Mouse (Mus musculus) kidney, embryonic 16.5 days (tissue): ENCODE measurements around the gene Cacna1c. TPM values are rescaled to one million over a fixed set of nuclear protein-coding genes. Genes with fewer than 3 reads are reported as not detected.

Experiments used
- ATAC-seq: fragments of 200-750 bp; cut with Nextera tagmentation; 2 replicates; pipeline ENCODE4 v1.8.0; 2017; ENCODE audit warnings: moderate TSS enrichment; ENCODE audit not compliant: low FRiP score, low TSS enrichment
- H3K27ac ChIP-seq: fragments of 300-500 bp; sonication (generic); 2 replicates; pipeline ENCODE4 v1.5.1; 2014; ENCODE audit warnings: low read length
- H3K27me3 ChIP-seq: fragments of 300-500 bp; sonication (generic); 2 replicates; pipeline ENCODE4 v1.6.1; 2014; ENCODE audit warnings: low read length, control low read depth, mixed read lengths; ENCODE audit not compliant: insufficient read depth
- H3K36me3 ChIP-seq: fragments of 300-500 bp; sonication (generic); 2 replicates; pipeline ENCODE4 v1.6.1; 2014; ENCODE audit warnings: low read length, control low read depth, mixed read lengths; ENCODE audit not compliant: insufficient read depth
- H3K4me1 ChIP-seq: fragments of 300-500 bp; sonication (generic); 2 replicates; pipeline ENCODE4 v1.6.1; 2014; ENCODE audit warnings: low read length, control low read depth, mixed read lengths; ENCODE audit not compliant: insufficient read depth
- H3K4me2 ChIP-seq: fragments of 300-500 bp; sonication (generic); replicated peaks from 2 replicates; pipeline ENCODE4 v1.6.1; 2014; ENCODE audit warnings: low read depth, low read length
- H3K4me3 ChIP-seq: fragments of 300-500 bp; sonication (generic); 2 replicates; pipeline ENCODE4 v1.5.1; 2014; ENCODE audit warnings: mild to moderate bottlenecking, low read length
- H3K9ac ChIP-seq: fragments of 300-500 bp; sonication (generic); replicated peaks from 2 replicates; pipeline ENCODE4 v1.6.1; 2014; ENCODE audit warnings: low read length
- H3K9me3 ChIP-seq: fragments of 300-500 bp; sonication (generic); 2 replicates; pipeline ENCODE4 v1.6.1; 2016; ENCODE audit warnings: low read length, control low read depth
- WGBS: fragments of 180-500 bp; shearing (Covaris S2); extraction: QIAGEN DNeasy Blood & Tissue Kit; methylation state at CpG from one replicate; pipeline ENCODE4 v1.1.7; 2014; 5-methylcytosine and 5-hydroxymethylcytosine counted together
- polyA plus RNA-seq: library from polyadenylated mRNA; unstranded; fragments of >200 nt; fragmentation: Nextera tagmentation; extraction: Ambion mirVana; gene quantifications from 2 replicates; pipeline ENCODE4 v1.2.1, GENCODE M21; 2015

Gene Cacna1c
- polyA plus RNA-seq, 1 experiment from 2014 or later, result 1.4 TPM

GRCm38 (mm10) chr6:119073419-119074071 lies 122.7 kb downstream of the Cacna1c start:
- Histone ChIP-seq H3K9me3 (no peaks in the 10 kb centered on the region), H3K4me2 (no peak overlapping the region), H3K36me3 (no peaks in the 10 kb centered on the region), H3K4me3 (no peak overlapping the region), H3K27me3 (no peaks in the 10 kb centered on the region), H3K27ac (no peak overlapping the region), H3K9ac (no peak overlapping the region), H3K4me1 (no peaks in the 10 kb centered on the region)
- ATAC-seq, result no peak
- 90% methylated on average over 14 of the region's 14 CpGs for WGBS

- 79% methylated on average over 7 of the region's 7 CpGs for WGBS
- Histone ChIP-seq H3K4me3 (no peak overlapping the region), H3K27me3 (no peaks in the 10 kb centered on the region), H3K9ac (no peak overlapping the region), H3K9me3 (no peaks in the 10 kb centered on the region), H3K36me3 (no peaks in the 10 kb centered on the region), H3K27ac (no peak overlapping the region), H3K4me2 (no peak overlapping the region), H3K4me1 (no peaks in the 10 kb centered on the region)
- ATAC-seq, result no peak
Observed at GRCm38 (mm10) chr6:119072772-119073171, 123.4 kb downstream of the Cacna1c start.

- no peaks in the 10 kb centered on the region for H3K9me3 ChIP-seq
- no peaks in the 10 kb centered on the region for H3K36me3 ChIP-seq
- no peaks in the 10 kb centered on the region for H3K27me3 ChIP-seq
- H3K4me3 ChIP-seq, result no peak overlapping the region
- H3K4me1 ChIP-seq, result no peaks in the 10 kb centered on the region
- H3K9ac ChIP-seq, result no peak overlapping the region
- WGBS, result 80% methylated on average over 4 of the region's 4 CpGs
- no peak overlapping the region for H3K4me2 ChIP-seq
- ATAC-seq, result no peak
- H3K27ac ChIP-seq, result no peak overlapping the region
Observed at GRCm38 (mm10) chr6:119070771-119071170, 125.4 kb downstream of the Cacna1c start.

- no peaks in the 10 kb centered on the region for H3K9me3 ChIP-seq
- H3K27ac ChIP-seq, result no peak overlapping the region
- H3K27me3 ChIP-seq, result no peaks in the 10 kb centered on the region
- no peak overlapping the region for H3K9ac ChIP-seq
- WGBS, result 94% methylated on average over 3 of the region's 3 CpGs
- H3K4me2 ChIP-seq, result no peak overlapping the region
- no peak overlapping the region for H3K4me3 ChIP-seq
- no peaks in the 10 kb centered on the region for H3K4me1 ChIP-seq
- ATAC-seq, result no peak
- H3K36me3 ChIP-seq, result no peaks in the 10 kb centered on the region
Observed at GRCm38 (mm10) chr6:119070351-119070750, 125.9 kb downstream of the Cacna1c start.

GRCm38 (mm10) chr6:119069145-119069544 lies 127.1 kb downstream of the Cacna1c start:
- no peak for ATAC-seq
- WGBS, result 46% methylated on average over 5 of the region's 5 CpGs

DNA sequence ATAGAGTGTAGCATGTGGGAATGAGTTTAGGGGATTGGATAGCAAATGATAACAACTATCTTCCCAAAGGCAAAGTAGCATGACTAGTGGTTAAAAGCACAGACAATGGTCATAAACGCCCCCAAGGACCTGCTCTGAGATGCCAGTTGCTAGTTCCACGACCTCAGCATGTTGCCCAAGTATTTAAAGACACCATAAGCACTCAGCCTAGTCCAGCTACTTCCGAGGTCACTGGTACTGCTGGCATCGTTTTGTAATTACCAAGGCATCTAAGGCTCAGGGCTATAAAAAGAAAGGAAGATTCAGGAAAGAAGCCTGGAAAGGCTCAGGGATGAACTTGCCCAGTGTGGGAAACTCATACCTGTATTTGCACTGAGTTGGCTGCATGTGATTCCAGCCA lies 127.6 kb downstream of the Cacna1c start:
- Histone ChIP-seq H3K27me3 (no peaks in the 10 kb centered on the region), H3K4me1 (no peaks in the 10 kb centered on the region), H3K9me3 (no peaks in the 10 kb centered on the region), H3K9ac (no peak overlapping the region), H3K4me2 (no peak overlapping the region), H3K4me3 (no peak overlapping the region), H3K36me3 (no peaks in the 10 kb centered on the region), H3K27ac (no peak overlapping the region)
- 64% methylated on average over 4 of the region's 4 CpGs for WGBS
- no peak for ATAC-seq

More at GRCm38 (mm10) chr6:119069145-119069544, 127.1 kb downstream of the Cacna1c start:
- Histone ChIP-seq H3K36me3 (no peaks in the 10 kb centered on the region), H3K27ac (no peak overlapping the region), H3K4me1 (no peaks in the 10 kb centered on the region), H3K27me3 (no peaks in the 10 kb centered on the region), H3K9ac (no peak overlapping the region), H3K4me2 (no peak overlapping the region), H3K9me3 (no peaks in the 10 kb centered on the region), H3K4me3 (no peak overlapping the region)

GRCm38 (mm10) chr6:119064961-119065360 lies 131.3 kb downstream of the Cacna1c start:
- Histone ChIP-seq H3K27me3 (no peaks in the 10 kb centered on the region), H3K4me2 (no peak overlapping the region), H3K27ac (no peak overlapping the region), H3K36me3 (no peaks in the 10 kb centered on the region), H3K4me1 (no peaks in the 10 kb centered on the region), H3K9ac (no peak overlapping the region), H3K4me3 (no peak overlapping the region), H3K9me3 (no peaks in the 10 kb centered on the region)
- WGBS, result 45% methylated on average over 5 of the region's 5 CpGs
- no peak for ATAC-seq

DNA sequence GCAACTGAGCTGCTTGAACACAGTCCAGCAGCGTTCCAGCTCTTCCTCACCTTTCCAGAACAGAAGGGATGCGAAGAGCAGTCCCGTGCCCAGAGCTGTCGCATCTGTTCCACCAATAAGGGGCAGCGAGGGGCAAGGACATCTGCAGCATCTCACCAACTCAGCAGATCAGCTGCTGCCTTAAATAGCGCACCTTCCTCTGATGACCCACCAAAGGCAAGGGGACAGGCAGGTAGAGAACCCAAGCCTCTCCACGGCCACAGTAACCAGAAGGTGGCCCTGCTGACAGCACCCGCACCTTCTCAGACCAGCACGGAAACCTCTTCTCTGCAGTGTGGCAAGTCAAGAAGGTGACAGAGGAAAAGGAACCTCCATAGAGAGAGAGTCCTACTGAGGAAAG lies 131.8 kb downstream of the Cacna1c start:
- H3K4me1 ChIP-seq, result no peaks in the 10 kb centered on the region
- no peak for ATAC-seq
- H3K36me3 ChIP-seq, result no peaks in the 10 kb centered on the region
- no peak overlapping the region for H3K27ac ChIP-seq
- 87% methylated on average over 9 of the region's 9 CpGs for WGBS
- H3K27me3 ChIP-seq, result no peaks in the 10 kb centered on the region
- H3K9ac ChIP-seq, result no peak overlapping the region
- H3K4me2 ChIP-seq, result no peak overlapping the region
- H3K4me3 ChIP-seq, result no peak overlapping the region
- H3K9me3 ChIP-seq, result no peaks in the 10 kb centered on the region

- no peaks in the 10 kb centered on the region for H3K27me3 ChIP-seq
- ATAC-seq, result no peak
- no peak overlapping the region for H3K4me2 ChIP-seq
- H3K36me3 ChIP-seq, result no peaks in the 10 kb centered on the region
- H3K4me1 ChIP-seq, result no peaks in the 10 kb centered on the region
- no peaks in the 10 kb centered on the region for H3K9me3 ChIP-seq
- no peak overlapping the region for H3K4me3 ChIP-seq
- no peak overlapping the region for H3K27ac ChIP-seq
- H3K9ac ChIP-seq, result no peak overlapping the region
Observed at GRCm38 (mm10) chr6:119062695-119063094, 133.5 kb downstream of the Cacna1c start.

DNA sequence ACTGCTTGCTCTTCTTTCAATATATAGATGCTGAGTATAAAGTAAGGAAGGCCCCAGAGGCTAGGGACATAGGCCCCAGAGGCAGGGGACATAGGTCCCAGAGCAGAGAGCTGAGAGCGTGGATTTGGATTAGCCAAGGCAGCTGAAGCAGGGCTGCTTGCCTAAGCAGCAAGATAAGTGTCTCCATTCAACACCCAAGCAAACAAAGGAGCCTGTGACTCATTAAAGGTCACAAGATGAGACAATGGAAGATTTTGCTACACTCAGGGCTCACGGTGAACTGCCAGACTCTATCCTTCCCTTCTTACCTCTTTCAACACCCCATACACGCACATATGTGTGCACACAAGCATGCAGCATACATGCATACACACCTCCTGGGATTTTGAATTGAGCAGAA lies 137.3 kb downstream of the Cacna1c start:
- H3K36me3 ChIP-seq, result no peaks in the 10 kb centered on the region
- no peak overlapping the region for H3K27ac ChIP-seq
- no peak for ATAC-seq
- H3K4me3 ChIP-seq, result no peak overlapping the region
- WGBS, result 82% methylated on average over 3 of the region's 3 CpGs
- no peaks in the 10 kb centered on the region for H3K4me1 ChIP-seq
- H3K9ac ChIP-seq, result no peak overlapping the region
- no peak overlapping the region for H3K4me2 ChIP-seq
- no peaks in the 10 kb centered on the region for H3K27me3 ChIP-seq
- H3K9me3 ChIP-seq, result no peaks in the 10 kb centered on the region
